Mouse (Mus musculus): Measurements from ENCODE around the gene Tm2d1.

- TF ChIP-seq POLR2A (IDR thresholded peaks at IDR 0.05; ENCODE audit: low read depth, low read length) (no peak), CTCF (IDR thresholded peaks at IDR 0.05; ENCODE audit: borderline replicate concordance, insufficient read depth, low read length) (no peak)
Observed at GRCm38 (mm10) chr4:98345783-98346182, 37.3 kb downstream of the Tm2d1 start.
